Mouse (Mus musculus) cerebellum, postnatal 10 days (tissue): ENCODE results near the gene Rsad2.
A peak's percentile ranks its signal among the peaks of the same experiment; 100 is the strongest.
"Not testable (repeated sequence)": the region's sequence is repeated elsewhere in the genome, so short reads cannot be mapped to it uniquely, and the experiment has no call there.

Experiments
- DNase-seq, 2 experiments: peaks; one replicate each; pipeline ENCODE4 v3.0.0; 2021; ENCODE audit warnings: mixed read lengths in 2 of 2

Gene Rsad2

GRCm38 (mm10) chr12:26444511-26444910 is 11.7 kb downstream of the Rsad2 start:
- DNase-seq, result no peak

- DNase-seq, result peak; percentile 86 to 88
These were observed 12.2 kb downstream of the Rsad2 start for GRCm38 (mm10) chr12:26444054-26444453.

GRCm38 (mm10) chr12:26439366-26439765 is 16.9 kb downstream of the Rsad2 start:
- no peak for DNase-seq

- peak; percentile 51 to 63 for DNase-seq
These were observed 18.3 kb downstream of the Rsad2 start for GRCm38 (mm10) chr12:26437950-26438349.

GRCm38 (mm10) chr12:26436334-26436733 is 19.9 kb downstream of the Rsad2 start:
- DNase-seq, result no peak

- not testable (repeated sequence) for DNase-seq
These were observed 27.5 kb downstream of the Rsad2 start for GRCm38 (mm10) chr12:26428771-26429170.

- DNase-seq, result peak; percentile 55 to 81
These were observed 31.4 kb downstream of the Rsad2 start for GRCm38 (mm10) chr12:26424841-26425240.

GRCm38 (mm10) chr12:26418322-26418721 is 37.9 kb downstream of the Rsad2 start:
- no peak for DNase-seq

GRCm38 (mm10) chr12:26416636-26417295 is 39.5 kb downstream of the Rsad2 start:
- DNase-seq, result no peak

GRCm38 (mm10) chr12:26415104-26415771 is 41.0 kb downstream of the Rsad2 start, which contains the start of gene Rnf144a:
TSS of gene Rnf144a (minus strand) at chr12:26415254.
- DNase-seq, result peak; percentile 98 to 99

- peak; percentile 75 to 81 for DNase-seq
These were observed 41.7 kb downstream of the Rsad2 start for GRCm38 (mm10) chr12:26414451-26415103.

GRCm38 (mm10) chr12:26413961-26414411 is 42.3 kb downstream of the Rsad2 start:
- DNase-seq, result no peak

GRCm38 (mm10) chr12:26412802-26413201 is 43.5 kb downstream of the Rsad2 start:
- peak in 1 of 2 experiments; percentile 45 for DNase-seq

GRCm38 (mm10) chr12:26411841-26412450 is 44.3 kb downstream of the Rsad2 start:
- DNase-seq, result peak in 1 of 2 experiments; percentile 45

GRCm38 (mm10) chr12:26410443-26410842 is 45.8 kb downstream of the Rsad2 start:
- DNase-seq, result no peak

GRCm38 (mm10) chr12:26408707-26409106 is 47.5 kb downstream of the Rsad2 start:
- no peak for DNase-seq

GRCm38 (mm10) chr12:26404781-26405702 is 51.2 kb downstream of the Rsad2 start:
- peak; percentile 59 to 61 for DNase-seq

GRCm38 (mm10) chr12:26403372-26404125 is 52.7 kb downstream of the Rsad2 start:
- peak; percentile 79 to 82 for DNase-seq

GRCm38 (mm10) chr12:26401696-26402470 is 54.4 kb downstream of the Rsad2 start:
- no peak for DNase-seq

- DNase-seq, result no peak
These were observed 55.0 kb downstream of the Rsad2 start for GRCm38 (mm10) chr12:26401254-26401653.
